Mouse (Mus musculus) ES-E14 (cell line): ENCODE measurements around the gene Hoxa13.

ENCODE experiments used
- CHD2 ChIP-seq: IDR thresholded peaks from 2 replicates; pipeline ENCODE4 v1.6.1; 2014; ENCODE audit warnings: mild to moderate bottlenecking, low read depth, low read length, inconsistent platforms
- ZC3H11A ChIP-seq: IDR thresholded peaks from 2 replicates; pipeline ENCODE4 v1.6.1; 2012; ENCODE audit warnings: low read depth, mild to moderate bottlenecking, inconsistent platforms, low read length, borderline replicate concordance
- ZNF384 ChIP-seq: IDR thresholded peaks from 2 replicates; pipeline ENCODE4 v1.6.1; 2012; ENCODE audit warnings: low read depth, low read length, inconsistent platforms

- no peak for TF ChIP-seq ZNF384
- TF ChIP-seq CHD2: no peak
- no peak for TF ChIP-seq ZC3H11A
These were observed 31.6 kb upstream of the Hoxa13 start for GRCm38 (mm10) chr6:52292328-52292727.
